Mouse (Mus musculus) MEL (cell line): Measurements from ENCODE around the gene E4f1.

Experiments used
- CHD2 ChIP-seq: IDR thresholded peaks from 2 replicates; pipeline ENCODE4 v1.6.1; 2011; ENCODE audit warnings: low read length, improper control_type of control experiment
- EP300 ChIP-seq, 2 experiments: IDR thresholded peaks; 2 replicates each; pipeline ENCODE4 v1.6.1; 2011; ENCODE audit warnings: improper control_type of control experiment in 2 of 2, low read length in 2 of 2, low read depth in 1 of 2, mild to moderate bottlenecking in 1 of 2
- ETS1 ChIP-seq: IDR thresholded peaks from 2 replicates; pipeline ENCODE4 v1.6.1; 2012; ENCODE audit warnings: low read depth, mild to moderate bottlenecking, inconsistent platforms, low read length, improper control_type of control experiment, moderate library complexity
- MAFK ChIP-seq: IDR thresholded peaks from 2 replicates; pipeline ENCODE4 v1.6.1; 2011; ENCODE audit warnings: low read depth, mild to moderate bottlenecking, low read length, improper control_type of control experiment, borderline replicate concordance
- MAZ ChIP-seq: IDR thresholded peaks from 2 replicates; pipeline ENCODE4 v1.6.1; 2012; ENCODE audit warnings: low read depth, mild to moderate bottlenecking, inconsistent platforms, low read length, improper control_type of control experiment
- POLR2A ChIP-seq, 2 experiments: IDR thresholded peaks; 2 replicates each; pipeline ENCODE4 v1.6.1; 2011 to 2012; ENCODE audit warnings: low read length in 2 of 2, mild to moderate bottlenecking in 2 of 2, control low read depth in 1 of 2, improper control_type of control experiment in 1 of 2, low read depth in 1 of 2, moderate library complexity in 1 of 2; ENCODE audit not compliant: control insufficient read depth in 1 of 2, insufficient read depth in 1 of 2, poor library complexity in 1 of 2
- POLR2AphosphoS2 ChIP-seq: IDR thresholded peaks from 2 replicates; pipeline ENCODE4 v1.6.1; 2011; ENCODE audit warnings: low read length, improper control_type of control experiment
- POLR2AphosphoS5 ChIP-seq: IDR thresholded peaks from 2 replicates; pipeline ENCODE4 v1.6.1; 2012; ENCODE audit warnings: low read depth, borderline replicate concordance, mild to moderate bottlenecking, inconsistent platforms, low read length, moderate library complexity, mixed read lengths
- TCF12 ChIP-seq: IDR thresholded peaks from 2 replicates; pipeline ENCODE4 v1.6.1; 2014; ENCODE audit warnings: low read depth, mild to moderate bottlenecking, inconsistent platforms, low read length, improper control_type of control experiment, moderate library complexity

DNA sequence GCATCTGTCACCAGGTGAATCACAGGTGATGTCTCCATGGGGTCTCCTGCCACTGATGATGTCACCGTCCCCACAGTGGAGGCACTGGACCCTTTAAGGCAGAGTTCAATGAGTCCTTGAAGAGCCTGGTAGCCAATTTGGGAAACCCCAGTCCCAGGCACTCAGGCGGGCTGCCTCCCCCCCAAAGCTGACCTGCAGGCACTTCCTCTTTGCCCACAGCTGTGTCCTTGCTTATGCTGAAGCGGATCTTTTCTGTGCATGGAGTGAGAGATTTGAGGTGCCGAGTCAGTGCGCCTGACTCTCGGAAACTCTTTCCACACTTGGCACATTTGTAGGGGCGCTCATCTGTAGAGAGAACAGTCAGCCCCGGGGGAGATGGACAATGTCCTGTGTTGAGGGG is 23.5 kb downstream of the E4f1 start:
- TF ChIP-seq CHD2: no peak
- TF ChIP-seq MAZ: no peak
- TF ChIP-seq ETS1: no peak
- TF ChIP-seq EP300 (IDR thresholded peaks at IDR 0.05; ENCODE audit: low read depth in 1 of 2, low read length in 2 of 2): no peak
- TF ChIP-seq POLR2A (IDR thresholded peaks at IDR 0.05; ENCODE audit: control insufficient read depth in 1 of 2, insufficient read depth in 1 of 2, low read depth in 1 of 2, low read length in 2 of 2, poor library complexity in 1 of 2): no peak
- TF ChIP-seq TCF12: no peak
- TF ChIP-seq POLR2AphosphoS2: no peak
- TF ChIP-seq MAFK: no peak
- no peak for TF ChIP-seq POLR2AphosphoS5
